Mouse (Mus musculus): ENCODE results near the gene Gm10721.
"Not testable (repeated sequence)": the region's sequence is repeated elsewhere in the genome, so short reads cannot be mapped to it uniquely, and the experiment has no call there.

- not testable (repeated sequence) for TF ChIP-seq POLR2A (IDR thresholded peaks at IDR 0.05; ENCODE audit: borderline replicate concordance, extremely low read depth, insufficient read depth, insufficient read length, poor library complexity, severe bottlenecking); CTCF (IDR thresholded peaks at IDR 0.05; ENCODE audit: borderline replicate concordance, extremely low read depth, insufficient read depth, insufficient read length)
Measured at GRCm38 (mm10) chr9:3007272-3007671, 5.7 kb upstream of the Gm10721 start.
